Mouse (Mus musculus): ENCODE measurements around the gene Dlg4. TPM values are rescaled to one million over a fixed set of nuclear protein-coding genes. Genes with fewer than 3 reads are reported as not detected.

Dlg4 gene
- total RNA-seq, 2 experiments from 2014 or later: 888 to 914 TPM

Small RNA genes lying within 50 kb of the gene (microRNA-seq; reads per million reads assigned to microRNA genes)
- gene Gm44349: 0 to 0.42 reads per million in 2 experiments
- 7,636 to 12,018 reads per million in 2 experiments for gene Mir324

Other genes starting within 250 kb of the Dlg4 start
- 1 to 10 TPM in 1 of 2 experiments, under 1 TPM in 1; 0.72 to 1.3 TPM for gene Chrnb1, start 221.0 kb upstream of the Dlg4 start, total RNA-seq (2021)
- 10 to 100 TPM; 29.2 to 31.6 TPM for gene Fgf11, start 215.1 kb upstream of the Dlg4 start, total RNA-seq (2021)
- under 1 TPM in 1 of 2 experiments, not detected in 1; 0.17 TPM for gene Tmem102, start 211.3 kb upstream of the Dlg4 start, total RNA-seq (2021)
- not detected for gene Gm39566, start 201.6 kb upstream of the Dlg4 start, total RNA-seq (2021)
- not detected for gene Spem2, start 198.5 kb upstream of the Dlg4 start, total RNA-seq (2021)
- under 1 TPM; 0.57 to 0.63 TPM for gene Spem1, start 194.8 kb upstream of the Dlg4 start, total RNA-seq (2021)
- 100 to 1,000 TPM; 192 to 206 TPM for gene Nlgn2, start 179.2 kb upstream of the Dlg4 start, total RNA-seq (2021)
- gene Tmem256, start 178.4 kb upstream of the Dlg4 start, total RNA-seq (2021): 100 to 1,000 TPM; 109 to 128 TPM
- 10 to 100 TPM; 16.3 to 16.6 TPM for gene Plscr3, start 170.6 kb upstream of the Dlg4 start, total RNA-seq (2021)
- gene Tnk1, start 158.2 kb upstream of the Dlg4 start, total RNA-seq (2021): under 1 TPM in 1 of 2 experiments, not detected in 1; 0.18 TPM
- gene Tmem95, start 138.9 kb upstream of the Dlg4 start, total RNA-seq (2021): not detected
- gene Kctd11, start 135.5 kb upstream of the Dlg4 start, total RNA-seq (2021): 1 to 10 TPM; 1.1 TPM
- not detected for gene Acap1, start 121.4 kb upstream of the Dlg4 start, total RNA-seq (2021)
- under 1 TPM; 0.46 to 0.95 TPM for gene 2810408A11Rik, start 116.0 kb upstream of the Dlg4 start, total RNA-seq (2021)
- 100 to 1,000 TPM; 117 to 118 TPM for gene Neurl4, start 115.9 kb upstream of the Dlg4 start, total RNA-seq (2021)
- gene Gps2, start 103.1 kb upstream of the Dlg4 start, total RNA-seq (2021): 10 to 100 TPM; 31.9 to 38.2 TPM
- gene Eif5a, start 95.0 kb upstream of the Dlg4 start, total RNA-seq (2021): 100 to 1,000 TPM; 416 to 445 TPM
- gene Ybx2, start 81.1 kb upstream of the Dlg4 start, total RNA-seq (2021): 10 to 100 TPM; 10.9 to 11.1 TPM
- 1 to 10 TPM; 1.8 TPM for gene Slc2a4, start 68.8 kb upstream of the Dlg4 start, total RNA-seq (2021)
- gene Cldn7, start 52.2 kb upstream of the Dlg4 start, total RNA-seq (2021): not detected
- gene Ctdnep1, start 35.8 kb upstream of the Dlg4 start, total RNA-seq (2021): 100 to 1,000 TPM; 113 to 116 TPM
- 10 to 100 TPM; 77.5 to 78.4 TPM for gene Elp5, start 34.4 kb upstream of the Dlg4 start, total RNA-seq (2021)
- 100 to 1,000 TPM; 232 to 236 TPM for gene Gabarap, start 25.8 kb upstream of the Dlg4 start, total RNA-seq (2021)
- gene Phf23, start 21.2 kb upstream of the Dlg4 start, total RNA-seq (2021): 10 to 100 TPM; 45.4 to 47.4 TPM
- gene Dvl2, start 16.3 kb upstream of the Dlg4 start, total RNA-seq (2021): 10 to 100 TPM; 36.8 to 41.7 TPM
- 10 to 100 TPM; 54.9 to 58.6 TPM for gene Acadvl, start 1.5 kb upstream of the Dlg4 start, total RNA-seq (2021)
- 1 to 10 TPM in 1 of 2 experiments, not detected in 1; 1.2 TPM for gene Asgr1, start 37.1 kb downstream of the Dlg4 start, total RNA-seq (2021)
- gene Asgr2, start 75.7 kb downstream of the Dlg4 start, total RNA-seq (2021): not detected
- gene Mgl2, start 113.4 kb downstream of the Dlg4 start, total RNA-seq (2021): under 1 TPM; 0.45 to 0.68 TPM
- 1 to 10 TPM in 1 of 2 experiments, under 1 TPM in 1; 1.00 to 1.8 TPM for gene Clec10a, start 139.3 kb downstream of the Dlg4 start, total RNA-seq (2021)
- gene Slc16a11, start 195.8 kb downstream of the Dlg4 start, total RNA-seq (2021): 10 to 100 TPM; 30.5 to 34.6 TPM
- gene Slc16a13, start 204.1 kb downstream of the Dlg4 start, total RNA-seq (2021): 1 to 10 TPM; 6.9 to 9.4 TPM
- gene Bcl6b, start 212.9 kb downstream of the Dlg4 start, total RNA-seq (2021): 1 to 10 TPM; 1.1 to 1.3 TPM
- 10 to 100 TPM; 41.4 to 45.6 TPM for gene 0610010K14Rik, start 221.0 kb downstream of the Dlg4 start, total RNA-seq (2021)
- 1 to 10 TPM; 3.9 to 5.1 TPM for gene Gm21988, start 222.9 kb downstream of the Dlg4 start, total RNA-seq (2021)
- gene Rnasek, start 222.9 kb downstream of the Dlg4 start, total RNA-seq (2021): 100 to 1,000 TPM; 242 to 288 TPM
- gene Alox12, start 238.4 kb downstream of the Dlg4 start, total RNA-seq (2021): not detected

Data from layer of hippocampus, postnatal 36 days (tissue).